Mouse (Mus musculus) intestine, embryonic 16.5 days (tissue): ENCODE results near the gene Sp2. TPM values are rescaled to one million over a fixed set of nuclear protein-coding genes. Genes with fewer than 3 reads are reported as not detected.

Source experiments
- ATAC-seq: fragments of 200-750 bp; cut with Nextera tagmentation; 2 replicates; pipeline ENCODE4 v1.8.0; 2017; ENCODE audit warnings: moderate TSS enrichment, moderate library complexity
- H3K27ac ChIP-seq: fragments of 300-500 bp; sonication (generic); 2 replicates; pipeline ENCODE4 v1.5.1; 2014; ENCODE audit warnings: mild to moderate bottlenecking, low read length
- H3K27me3 ChIP-seq: fragments of 300-500 bp; sonication (generic); replicated peaks from 2 replicates; pipeline ENCODE4 v1.6.1; 2014; ENCODE audit warnings: low read length, control low read depth, mixed read lengths; ENCODE audit not compliant: control insufficient read depth, insufficient read depth
- H3K36me3 ChIP-seq: fragments of 300-500 bp; sonication (generic); 2 replicates; pipeline ENCODE4 v1.6.1; 2014; ENCODE audit warnings: low read length, control low read depth; ENCODE audit not compliant: control insufficient read depth, insufficient read depth
- H3K4me1 ChIP-seq: fragments of 300-500 bp; sonication (generic); 2 replicates; pipeline ENCODE4 v1.6.1; 2014; ENCODE audit warnings: low read length, control low read depth, mixed read lengths; ENCODE audit not compliant: control insufficient read depth, insufficient read depth
- H3K4me2 ChIP-seq: fragments of 300-500 bp; sonication (generic); 2 replicates; pipeline ENCODE4 v1.6.1; 2014; ENCODE audit warnings: low read depth, low read length, control low read depth
- H3K4me3 ChIP-seq: fragments of 300-500 bp; sonication (generic); 2 replicates; pipeline ENCODE4 v1.5.1; 2014; ENCODE audit warnings: mild to moderate bottlenecking, low read length
- H3K9ac ChIP-seq: fragments of 300-500 bp; sonication (generic); 2 replicates; pipeline ENCODE4 v1.6.1; 2014; ENCODE audit warnings: low read depth, low read length
- H3K9me3 ChIP-seq: fragments of 300-500 bp; sonication (generic); 2 replicates; pipeline ENCODE4 v1.6.1; 2016; ENCODE audit warnings: low read length, control low read depth; ENCODE audit not compliant: control insufficient read depth
- WGBS: fragments of 180-500 bp; shearing (Covaris S2); extraction: QIAGEN DNeasy Blood & Tissue Kit; methylation state at CpG from one replicate; pipeline ENCODE4 v1.1.7; 2014; 5-methylcytosine and 5-hydroxymethylcytosine counted together
- polyA plus RNA-seq: library from polyadenylated mRNA; unstranded; fragments of >200 nt; fragmentation: Nextera tagmentation; extraction: Ambion mirVana; gene quantifications from 2 replicates; pipeline ENCODE4 v1.2.1, GENCODE M21; 2015

Gene Sp2
- polyA plus RNA-seq, 1 experiment from 2014 or later: 13.2 TPM

DNA sequence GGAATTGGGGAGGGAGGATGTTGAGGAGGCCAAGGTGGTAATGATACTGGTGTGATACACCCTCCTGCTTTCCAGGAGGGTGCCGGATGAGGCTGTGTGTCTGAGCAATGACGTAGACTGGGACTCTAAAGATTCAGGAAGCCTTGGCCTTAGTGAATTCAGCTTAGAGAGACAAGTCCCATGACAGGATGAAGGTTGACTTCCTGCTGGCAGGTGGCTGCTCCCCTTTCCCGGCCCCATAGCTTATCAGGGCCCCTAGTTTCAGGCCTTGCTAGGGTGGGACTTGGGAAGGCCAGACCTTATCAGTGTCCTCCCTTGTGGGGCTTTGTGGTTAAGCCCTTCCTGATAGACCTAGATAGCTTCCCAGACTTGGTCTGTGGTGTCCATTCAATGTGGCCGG, 34.9 kb downstream of the Sp2 start:
- no peak overlapping the region for H3K4me3 ChIP-seq
- H3K4me2 ChIP-seq: no peak overlapping the region
- 79% methylated on average over 4 of the region's 4 CpGs for WGBS
- no peaks in the 10 kb centered on the region for H3K27me3 ChIP-seq
- H3K9me3 ChIP-seq: no peaks in the 10 kb centered on the region
- no peak overlapping the region for H3K9ac ChIP-seq
- H3K27ac ChIP-seq: peak overlapping the region; percentile 59; the same call in 1 of the 2 replicates
- H3K4me1 ChIP-seq: peaks cover 9% of the 10 kb centered on the region; the same call in 1 of the 2 replicates
- peaks cover 6% of the 10 kb centered on the region; the same call in 1 of the 2 replicates for H3K36me3 ChIP-seq
- ATAC-seq: peak; percentile 31

DNA sequence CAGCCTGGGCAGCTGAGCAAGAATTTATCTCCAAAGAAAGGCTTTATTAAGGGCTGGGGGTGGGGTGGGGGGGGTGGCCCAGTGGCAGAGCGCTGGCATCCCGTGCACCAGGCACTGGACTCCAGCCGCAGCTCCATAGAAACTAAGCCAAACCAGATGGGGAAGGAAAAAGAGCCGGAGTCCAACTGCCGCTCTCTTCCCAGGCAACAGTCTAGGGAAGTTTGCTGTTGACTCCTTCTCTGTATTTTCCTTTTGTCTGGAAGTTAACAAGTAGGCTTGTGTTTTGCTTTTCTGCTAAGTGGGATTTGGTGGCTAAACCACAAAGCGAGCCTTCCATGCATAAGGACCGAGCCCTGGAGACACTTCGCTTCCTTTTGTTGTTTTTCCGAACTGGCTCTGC, 36.3 kb downstream of the Sp2 start:
- no peak overlapping the region for H3K4me3 ChIP-seq
- WGBS: 81% methylated on average over 9 of the region's 9 CpGs
- H3K4me1 ChIP-seq: peaks cover 9% of the 10 kb centered on the region; the same call in 1 of the 2 replicates
- peaks cover 3% of the 10 kb centered on the region; the same call in 1 of the 2 replicates for H3K36me3 ChIP-seq
- peak overlapping the region; percentile 17; the same call in 1 of the 2 replicates for H3K9ac ChIP-seq
- H3K27ac ChIP-seq: no peak overlapping the region
- peak overlapping the region; percentile 11; the same call in 1 of the 2 replicates for H3K4me2 ChIP-seq
- ATAC-seq: no peak
- H3K27me3 ChIP-seq: no peaks in the 10 kb centered on the region
- H3K9me3 ChIP-seq: no peaks in the 10 kb centered on the region

DNA sequence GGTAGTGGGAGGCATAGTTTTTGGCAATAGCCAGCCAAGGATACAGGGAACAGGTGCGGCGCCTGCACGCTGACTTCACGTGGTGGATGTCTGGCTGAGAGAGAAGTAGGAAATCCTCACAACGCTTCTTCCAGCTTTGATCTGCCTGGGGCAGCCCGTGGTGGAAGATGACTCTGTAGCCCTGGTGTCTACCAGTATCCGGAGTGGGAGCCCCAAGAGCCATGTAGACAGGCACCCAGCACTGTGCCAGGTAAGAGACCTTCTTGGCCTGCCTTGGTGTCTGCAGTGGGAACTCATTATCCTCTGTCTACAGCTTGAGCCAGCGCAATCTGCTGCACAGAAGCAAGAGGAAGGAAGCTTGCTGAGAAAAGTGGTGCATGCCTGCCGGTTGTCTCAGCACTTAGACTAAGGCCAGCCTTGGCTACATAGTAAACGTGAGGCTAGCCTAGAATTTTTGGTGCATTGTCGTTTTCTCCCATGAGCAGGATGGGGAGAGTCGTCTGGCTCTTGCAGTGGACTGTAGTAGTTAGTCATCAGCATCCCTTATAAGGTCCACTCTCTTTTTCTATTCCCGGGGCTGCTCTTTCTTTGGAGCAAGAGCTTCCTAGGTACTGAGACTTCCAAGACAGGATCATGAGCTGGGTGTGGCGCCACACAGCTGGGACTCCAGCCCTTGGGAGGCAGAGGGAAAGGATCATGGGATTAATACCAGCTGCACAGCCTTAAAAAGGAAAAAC, 37.7 kb downstream of the Sp2 start:
- peak overlapping the region; percentile 75 for H3K9ac ChIP-seq
- H3K4me3 ChIP-seq: peak overlapping the region; percentile 62
- H3K36me3 ChIP-seq: 0 out of 2 replicates have a peak, but pooled peaks cover 3% of the 10 kb centered on the region
- peak overlapping the region; percentile 94 for H3K4me2 ChIP-seq
- H3K9me3 ChIP-seq: no peaks in the 10 kb centered on the region
- no peak for ATAC-seq
- H3K4me1 ChIP-seq: peaks cover 9% of the 10 kb centered on the region; the same call in 1 of the 2 replicates
- 67% methylated on average over 14 of the region's 14 CpGs for WGBS
- no peaks in the 10 kb centered on the region for H3K27me3 ChIP-seq
- no peak overlapping the region; the same call in 1 of the 2 replicates for H3K27ac ChIP-seq

DNA sequence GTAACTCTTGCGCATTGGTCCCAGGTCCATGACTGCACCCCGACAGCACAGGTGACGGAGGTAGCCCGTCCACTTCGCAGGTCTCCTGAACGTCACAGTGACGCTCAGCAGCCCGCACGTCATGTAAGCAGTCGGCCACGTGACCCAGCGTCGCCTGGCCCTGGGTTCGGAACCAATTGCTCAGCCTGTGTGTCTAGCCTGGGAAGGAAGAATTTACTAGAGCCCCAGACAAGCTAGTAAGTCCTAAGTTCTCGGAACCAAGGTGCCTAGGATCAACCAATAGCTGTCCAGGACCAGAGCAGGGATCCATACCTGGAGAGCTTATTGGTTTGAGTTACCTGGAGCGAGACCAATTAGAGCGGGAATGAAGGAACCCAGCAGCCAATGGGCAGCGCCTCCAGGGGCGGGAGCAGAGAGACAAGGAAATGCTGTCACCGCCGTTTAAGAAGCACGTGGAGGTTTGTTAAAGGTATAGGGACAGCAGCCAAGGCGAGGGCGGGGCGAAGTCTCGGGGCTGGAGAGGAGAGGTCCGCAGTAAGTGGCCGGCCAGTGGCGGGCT, 38.9 kb downstream of the Sp2 start, which contains the start of gene Pnpo:
Pnpo (minus strand) TSS at position 241 of the 559 bp plus-strand sequence.
- H3K4me1 ChIP-seq: peaks cover 9% of the 10 kb centered on the region; the same call in 1 of the 2 replicates
- peak within 1 kb of the TSS; percentile 75 for H3K9ac ChIP-seq
- H3K4me2 ChIP-seq: peak within 1 kb of the TSS; percentile 94
- peak within 1 kb of the TSS; percentile 62 for H3K4me3 ChIP-seq
- no peaks in the 10 kb centered on the region for H3K9me3 ChIP-seq
- H3K27me3 ChIP-seq: no peaks in the 10 kb centered on the region
- WGBS: under 1% methylated on average over 29 of the region's 29 CpGs
- H3K27ac ChIP-seq: peak within 1 kb of the TSS; percentile 81
- ATAC-seq: peak; percentile 95
- no peaks in the 10 kb centered on the region for H3K36me3 ChIP-seq

DNA sequence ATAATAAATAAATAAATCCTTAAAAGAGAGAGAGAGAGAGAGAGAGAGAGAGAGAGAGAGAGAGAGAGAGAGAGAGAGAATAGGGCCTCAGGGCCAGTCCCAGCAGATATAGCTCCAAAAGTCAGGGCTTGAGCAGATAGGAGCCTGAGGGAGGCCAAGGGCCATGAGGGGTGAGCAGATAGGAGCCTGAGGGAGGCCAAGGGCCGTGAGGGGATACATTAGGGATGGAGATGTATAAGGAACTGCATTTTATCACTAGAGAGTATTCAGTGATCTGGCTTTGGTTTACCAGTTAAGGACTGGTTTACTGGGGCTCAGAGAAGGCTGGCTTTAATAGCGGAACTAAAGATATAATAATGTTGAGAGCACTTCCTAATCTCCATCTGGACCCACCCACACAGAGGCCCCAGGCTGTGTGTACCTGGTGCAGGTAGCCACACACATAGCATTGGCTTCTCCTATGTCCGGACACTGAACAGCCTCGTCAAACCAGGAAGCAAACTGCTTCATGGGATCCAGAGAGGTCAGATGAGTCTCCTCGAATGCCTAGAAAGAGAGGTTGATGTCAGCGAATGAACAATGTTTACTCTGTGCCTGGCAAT, 40.7 kb downstream of the Sp2 start:
- H3K9me3 ChIP-seq: no peaks in the 10 kb centered on the region
- no peak for ATAC-seq
- 63% methylated on average over 6 of the region's 6 CpGs for WGBS
- H3K4me2 ChIP-seq: peak overlapping the region; percentile 94; the same call in 1 of the 2 replicates
- H3K36me3 ChIP-seq: no peaks in the 10 kb centered on the region
- H3K4me1 ChIP-seq: peaks cover 20% of the 10 kb centered on the region
- no peaks in the 10 kb centered on the region for H3K27me3 ChIP-seq
- H3K9ac ChIP-seq: no peak overlapping the region
- H3K27ac ChIP-seq: peak overlapping the region; percentile 64
- peak overlapping the region; percentile 62; the same call in 1 of the 2 replicates for H3K4me3 ChIP-seq

DNA sequence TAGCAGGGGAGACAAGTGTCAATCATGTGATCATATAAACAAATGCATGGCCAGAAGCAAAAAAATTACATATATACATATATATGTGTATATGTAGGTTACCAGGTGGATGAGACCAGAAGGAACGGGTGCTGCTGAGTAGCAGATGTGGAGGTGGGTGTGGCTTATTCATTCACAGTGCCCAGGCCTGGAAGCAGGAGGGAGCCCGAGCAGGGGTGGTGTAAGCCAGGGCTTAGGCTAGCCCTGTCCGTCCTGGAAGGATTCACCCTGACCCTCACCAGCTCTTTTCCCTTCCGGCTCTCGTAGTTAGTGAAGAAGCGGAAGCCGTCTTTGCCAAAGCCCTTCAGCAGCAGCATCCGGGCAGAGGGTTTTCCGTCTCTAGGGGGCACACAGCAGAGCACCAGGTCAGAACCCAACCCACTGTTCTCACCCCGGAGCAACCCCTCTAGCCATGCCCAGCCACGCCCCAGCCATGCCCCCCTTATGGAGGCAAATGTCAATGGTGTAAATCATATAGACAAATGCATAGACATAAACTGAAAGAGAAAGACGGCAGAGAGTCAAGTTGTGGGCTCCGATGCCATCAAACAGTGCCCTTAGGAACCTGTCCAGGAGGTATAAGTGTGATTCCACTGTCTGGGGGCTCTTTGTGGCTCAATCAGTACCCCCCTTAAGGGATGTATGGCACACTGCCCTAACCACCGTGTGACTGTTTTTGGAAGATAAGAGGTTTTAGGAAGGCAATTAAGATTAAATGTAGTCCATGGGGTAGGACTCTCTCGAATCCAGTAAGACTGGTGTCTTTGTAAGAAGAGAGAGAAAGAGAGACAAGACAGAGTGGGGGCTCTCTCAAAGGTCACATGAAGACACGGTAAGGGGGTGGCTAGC, 41.9 kb downstream of the Sp2 start:
- H3K36me3 ChIP-seq: no peaks in the 10 kb centered on the region
- H3K27ac ChIP-seq: no peak overlapping the region
- peaks cover 18% of the 10 kb centered on the region for H3K4me1 ChIP-seq
- H3K4me2 ChIP-seq: no peak overlapping the region
- no peak overlapping the region for H3K9ac ChIP-seq
- H3K9me3 ChIP-seq: no peaks in the 10 kb centered on the region
- H3K4me3 ChIP-seq: no peak overlapping the region
- ATAC-seq: no peak
- no peaks in the 10 kb centered on the region for H3K27me3 ChIP-seq
- 73% methylated on average over 16 of the region's 16 CpGs for WGBS

DNA sequence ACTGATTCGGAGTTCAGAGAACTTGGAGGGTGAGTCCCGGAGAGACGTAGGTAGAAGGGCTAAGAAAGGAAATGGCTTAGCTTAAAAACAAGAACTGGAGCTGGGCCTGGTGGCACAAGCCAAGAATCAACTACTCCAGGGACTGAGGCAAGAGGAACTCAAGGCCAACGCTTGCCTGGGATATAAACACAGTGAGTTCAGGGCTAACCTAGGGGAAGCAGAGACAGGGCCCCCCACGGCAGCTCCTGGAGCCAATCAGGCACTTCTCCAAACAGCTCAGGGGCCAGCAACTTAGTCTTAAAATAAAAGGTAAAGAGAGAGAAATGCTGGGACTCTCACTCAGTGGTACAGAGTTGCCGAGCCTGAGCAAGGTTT, 44.3 kb downstream of the Sp2 start:
- 58% methylated on average over 6 of the region's 6 CpGs for WGBS

DNA sequence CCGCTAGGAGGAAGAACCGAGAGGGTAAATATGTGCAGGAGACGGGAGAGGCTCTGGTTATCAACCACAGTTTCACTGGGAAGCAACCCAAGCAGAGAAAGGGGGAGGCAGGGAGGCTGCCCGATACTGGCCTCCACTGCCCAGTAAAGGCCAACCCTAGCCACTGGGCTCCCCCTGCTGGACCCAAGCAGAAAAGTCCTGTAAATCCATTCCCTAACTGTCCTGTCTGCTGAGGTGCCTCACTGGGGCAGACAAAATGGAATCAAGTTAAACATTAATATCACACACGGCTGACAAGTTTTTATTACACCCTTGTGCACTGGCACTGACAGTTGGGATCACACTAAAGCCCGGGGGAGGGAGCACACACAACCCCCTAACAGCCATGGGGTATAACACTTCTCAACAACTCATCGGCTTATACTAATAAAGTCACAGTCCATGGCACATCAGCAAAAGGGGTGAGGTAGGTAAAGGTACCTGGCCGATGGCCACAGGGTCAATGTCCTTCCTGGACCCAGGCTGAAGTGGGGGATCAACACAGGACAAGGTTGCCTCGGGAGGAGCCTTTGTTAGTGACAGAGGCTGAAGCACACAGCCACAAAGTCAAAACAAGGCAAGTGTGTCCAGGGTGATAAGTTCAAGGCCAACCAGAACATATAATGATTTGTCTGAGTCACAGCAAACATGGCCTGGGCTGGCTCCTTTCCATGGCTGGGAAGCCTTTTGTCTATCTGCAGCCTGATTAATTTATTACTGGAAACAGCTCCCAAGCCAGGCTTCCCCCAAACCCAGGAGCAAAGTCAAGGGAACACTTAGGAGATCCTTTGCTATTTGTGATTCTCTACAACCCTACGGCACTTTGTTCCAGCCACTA, 45.0 kb downstream of the Sp2 start:
- peak; percentile 81 for ATAC-seq
- Histone ChIP-seq H3K4me1 (peaks cover 19% of the 10 kb centered on the region), H3K4me2 (0 out of 2 replicates have a peak overlapping the region, but pooled peaks have one; percentile 1), H3K9ac (peak overlapping the region; percentile 46), H3K36me3 (no peaks in the 10 kb centered on the region), H3K27ac (peak overlapping the region; percentile 91), H3K4me3 (no peak overlapping the region), H3K27me3 (no peaks in the 10 kb centered on the region), H3K9me3 (no peaks in the 10 kb centered on the region)
- 34% methylated on average over 10 of the region's 10 CpGs for WGBS

More for the DNA sequence above, 44.3 kb downstream of the Sp2 start:
- H3K27ac ChIP-seq: peak overlapping the region; percentile 91
- H3K4me1 ChIP-seq: peaks cover 19% of the 10 kb centered on the region
- H3K9ac ChIP-seq: 0 out of 2 replicates have a peak overlapping the region, but pooled peaks have one; percentile 7
- no peaks in the 10 kb centered on the region for H3K36me3 ChIP-seq
- H3K9me3 ChIP-seq: no peaks in the 10 kb centered on the region
- H3K27me3 ChIP-seq: no peaks in the 10 kb centered on the region
- no peak overlapping the region for H3K4me3 ChIP-seq
- ATAC-seq: no peak
- no peak overlapping the region for H3K4me2 ChIP-seq
